Mouse (Mus musculus) lung, adult 2 months (tissue): ENCODE measurements around the gene Gm14862.

ENCODE experiments used
- CTCF ChIP-seq: fragments of 200-500 bp; IDR thresholded peaks from 2 replicates; pipeline ENCODE4 v1.5.1; 2011; ENCODE audit warnings: mild to moderate bottlenecking, low read length, control low read depth; ENCODE audit not compliant: insufficient read depth
- POLR2A ChIP-seq: fragments of 200-500 bp; IDR thresholded peaks from 2 replicates; pipeline ENCODE4 v1.6.1; 2011; ENCODE audit warnings: low read depth, mild to moderate bottlenecking, control low read depth, low read length, borderline replicate concordance; ENCODE audit errors: extremely low read depth

GRCm38 (mm10) chrX:9222412-9223221 is 34.1 kb downstream of the Gm14862 start:
- no peak for TF ChIP-seq CTCF
- no peak for TF ChIP-seq POLR2A
